Mouse (Mus musculus) activated CD4-positive, CD25-positive, alpha-beta regulatory T cell, adult 4 months (primary cell): ENCODE measurements around the gene Tbcd. TPM values are rescaled to one million over a fixed set of nuclear protein-coding genes. Genes with fewer than 3 reads are reported as not detected.

Experiments used
- ATAC-seq: one replicate; pipeline ENCODE4 v1.8.0; 2017
- polyA plus RNA-seq, 2 experiments: library from polyadenylated mRNA; unstranded; fragments of 100-300 nt; shearing (Covaris generic); gene quantifications; one replicate each; pipeline ENCODE4 v1.2.1; 2017

The Tbcd gene
- polyA plus RNA-seq, 2 experiments from 2014 or later, result 24.3 to 26.2 TPM

DNA sequence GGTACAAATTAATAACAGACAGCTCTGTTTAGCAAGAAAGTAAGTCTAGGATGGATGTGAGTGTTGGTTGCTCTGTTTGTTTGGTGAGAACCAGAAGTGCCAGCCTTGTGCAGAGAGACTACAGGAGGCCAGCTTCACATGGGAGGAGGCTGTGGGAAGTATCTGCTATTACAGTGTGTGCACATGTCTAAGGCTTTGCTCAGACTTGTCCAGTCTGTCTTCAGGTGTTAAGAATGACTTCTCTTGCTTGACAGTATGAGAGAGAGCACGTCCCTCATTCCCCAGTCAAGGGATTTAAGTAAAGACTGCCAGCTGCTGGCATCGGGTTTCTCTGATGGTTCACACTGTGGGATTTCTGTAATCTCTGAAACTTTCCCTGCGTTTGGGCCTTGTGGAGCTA, 149.7 kb downstream of the Tbcd start:
- no peak for ATAC-seq

DNA sequence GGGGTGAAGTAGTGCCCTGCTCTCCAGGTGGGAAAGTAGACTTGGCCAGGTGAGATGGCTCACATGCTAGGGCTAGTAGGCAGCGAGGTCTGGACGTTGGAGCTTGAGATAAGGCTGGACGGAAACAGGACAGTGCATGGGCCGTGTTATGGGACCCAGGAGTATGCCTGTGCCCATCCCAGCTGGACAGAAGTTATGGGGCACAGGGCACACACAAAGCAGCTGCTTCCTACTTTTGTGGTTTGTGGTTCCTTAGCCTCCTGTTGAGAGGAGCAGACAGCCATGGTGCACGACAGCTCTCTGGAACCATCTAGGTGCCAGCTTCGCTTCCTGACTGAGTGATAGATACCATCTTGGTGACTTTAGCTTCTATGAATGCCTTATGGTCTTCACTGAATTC, 153.9 kb downstream of the Tbcd start:
- ATAC-seq, result no peak

DNA sequence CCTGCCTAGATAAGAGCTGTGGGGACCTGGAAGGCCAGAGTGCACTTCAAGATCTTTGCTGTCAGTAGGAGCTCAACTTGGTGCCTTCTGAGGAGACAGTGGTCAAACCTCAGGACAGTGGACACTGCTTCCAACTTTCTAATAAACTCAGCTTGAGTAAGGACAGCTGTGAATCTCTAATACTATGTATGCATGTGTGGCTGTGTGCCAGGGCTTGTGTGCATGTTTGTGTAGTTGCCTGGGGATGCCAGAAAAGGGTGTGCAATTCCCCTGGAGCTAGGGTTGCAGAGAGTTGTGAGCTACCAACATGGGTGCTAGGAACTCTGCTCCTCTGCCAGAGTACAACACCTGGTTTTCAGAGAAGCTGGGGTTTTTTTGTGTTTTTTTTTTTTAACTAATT, 159.2 kb downstream of the Tbcd start:
- no peak for ATAC-seq

DNA sequence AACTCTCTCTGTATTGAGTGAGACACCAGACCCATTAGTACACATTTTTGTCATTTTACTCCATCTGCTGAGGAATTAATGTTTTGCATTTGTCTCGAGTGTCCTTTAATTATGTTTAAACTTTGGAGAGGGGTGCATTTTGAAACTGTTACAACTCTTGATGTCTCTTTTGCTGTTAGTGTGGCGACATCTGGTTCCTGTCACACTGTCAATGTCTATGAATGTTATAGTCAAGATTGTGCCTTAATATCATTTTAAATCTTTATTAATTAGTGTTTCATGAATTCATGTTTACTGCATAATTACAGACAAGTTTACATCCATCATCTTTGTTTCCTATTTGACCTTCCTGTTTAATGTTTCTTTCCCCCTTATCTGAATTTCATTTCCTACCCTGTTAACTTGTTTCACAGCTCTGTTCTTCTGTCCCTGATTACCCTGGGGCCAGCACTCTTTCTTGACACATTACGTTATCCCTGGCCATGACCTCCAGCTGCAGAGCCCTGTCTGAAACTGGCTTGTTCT, 164.3 kb downstream of the Tbcd start:
- no peak for ATAC-seq

DNA sequence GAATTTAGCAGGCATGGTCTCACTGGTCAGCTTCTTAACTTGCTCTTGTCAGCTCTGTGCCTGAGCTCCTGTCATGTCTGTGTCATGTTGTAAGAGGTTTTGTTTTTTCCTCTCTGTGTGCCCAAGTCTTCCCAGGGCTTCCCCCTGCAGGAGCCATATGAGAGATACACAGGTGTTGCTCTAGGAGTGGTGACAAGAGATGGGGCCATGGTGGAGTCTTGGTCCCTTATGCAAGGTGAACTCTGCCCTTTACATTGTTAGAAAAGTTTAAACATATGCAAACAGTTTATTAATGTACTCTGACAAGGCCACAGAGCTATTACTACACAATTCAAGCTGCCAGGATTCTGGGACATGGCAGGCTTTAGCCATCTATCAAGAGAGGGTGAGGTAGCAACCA, 164.8 kb downstream of the Tbcd start:
- ATAC-seq, result no peak

DNA sequence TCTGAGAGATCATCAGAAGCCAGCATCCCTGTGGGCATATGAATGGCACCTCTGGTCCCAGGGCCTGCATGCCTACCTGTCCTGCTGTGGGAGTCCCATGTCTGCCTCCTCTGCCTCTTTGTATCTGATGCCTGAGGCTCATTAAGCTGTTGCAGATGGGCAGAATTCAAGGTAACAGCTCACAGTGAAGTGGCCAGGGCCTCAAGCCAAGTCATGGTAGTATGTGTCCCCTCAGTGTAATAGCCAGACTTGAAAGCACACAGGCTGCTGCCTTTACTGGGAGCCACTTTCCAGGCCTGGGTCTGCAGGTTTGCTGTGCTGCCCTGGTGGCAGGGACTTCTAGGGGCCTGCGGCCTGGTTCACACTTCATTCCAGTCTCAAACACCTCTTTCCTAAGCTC, 165.6 kb downstream of the Tbcd start:
- ATAC-seq, result no peak

DNA sequence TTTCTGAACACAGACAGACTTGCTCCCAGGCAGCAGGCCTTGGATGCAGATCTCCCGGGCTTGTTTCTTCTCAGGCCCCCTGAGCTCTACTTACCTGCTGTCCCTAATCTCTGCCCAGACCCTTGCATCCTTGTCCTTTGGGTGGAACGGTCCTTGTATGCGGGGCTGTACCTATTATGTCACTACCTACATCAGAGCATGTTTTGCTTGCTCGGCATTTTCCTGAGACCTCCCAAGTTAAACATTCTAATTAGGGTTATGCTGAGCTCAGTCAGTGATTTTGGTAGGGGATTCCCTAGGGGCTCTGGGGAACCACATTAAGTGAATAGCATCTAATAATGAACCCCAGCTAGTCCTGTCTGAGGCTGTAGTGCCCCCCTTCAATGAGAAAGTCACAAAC, 173.3 kb downstream of the Tbcd start:
- no peak for ATAC-seq

DNA sequence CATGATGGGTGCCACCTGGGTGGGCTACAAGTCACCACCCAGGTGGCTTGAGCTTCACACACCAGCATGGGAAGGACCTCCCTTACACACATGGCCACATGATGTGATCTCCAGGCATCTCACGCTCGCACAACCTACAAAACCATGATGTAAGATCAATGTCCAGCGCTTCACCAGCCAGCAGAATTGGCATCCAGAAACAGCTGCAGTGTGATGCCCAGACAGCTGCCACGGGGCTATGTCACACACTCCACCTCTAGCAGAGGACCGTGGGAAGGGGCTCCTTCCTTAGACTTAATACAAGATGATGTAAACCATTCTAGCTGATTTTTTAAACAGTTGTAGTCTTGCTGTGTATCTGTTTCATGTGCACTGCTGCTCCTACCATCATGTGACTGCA, 175.8 kb downstream of the Tbcd start:
- ATAC-seq, result no peak

DNA sequence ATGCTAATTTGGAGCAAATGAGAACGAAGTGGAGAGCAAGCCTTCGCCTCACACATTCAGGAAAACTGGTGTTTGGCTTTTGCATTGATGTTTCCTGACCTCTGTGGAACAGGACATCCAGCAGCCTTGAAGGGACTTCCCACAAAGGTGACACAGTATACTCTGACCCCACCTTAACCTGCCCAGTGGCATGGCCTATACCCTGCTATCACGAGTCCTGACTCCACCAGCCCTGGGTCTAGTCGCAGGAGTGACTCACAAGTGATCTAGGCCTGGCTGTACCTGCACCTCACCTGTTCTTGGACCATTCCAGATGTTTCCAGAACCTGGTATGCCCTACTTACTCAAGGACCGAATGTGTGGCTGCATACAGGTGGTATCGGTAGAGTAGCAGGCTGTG, 177.8 kb downstream of the Tbcd start:
- ATAC-seq, result no peak

DNA sequence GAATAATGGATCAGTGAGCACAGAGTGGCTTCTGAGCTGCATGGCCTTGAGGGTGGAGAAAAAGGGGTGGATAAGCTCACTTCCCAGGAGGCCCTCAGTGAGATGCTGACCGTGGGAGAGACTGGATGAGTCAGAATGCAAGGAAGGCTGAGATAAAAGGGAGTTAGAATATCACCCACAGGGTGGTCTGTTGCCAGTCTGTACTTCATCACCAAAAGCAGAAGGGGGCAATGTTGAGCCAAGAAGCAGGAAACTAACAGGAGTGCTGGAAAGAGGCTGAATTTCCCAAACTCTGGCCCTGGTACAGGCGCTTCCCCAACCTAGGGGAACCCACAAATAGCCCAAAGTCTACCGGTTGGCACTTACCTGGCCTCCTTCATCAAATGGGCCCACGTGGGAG, 178.7 kb downstream of the Tbcd start:
- ATAC-seq, result no peak

DNA sequence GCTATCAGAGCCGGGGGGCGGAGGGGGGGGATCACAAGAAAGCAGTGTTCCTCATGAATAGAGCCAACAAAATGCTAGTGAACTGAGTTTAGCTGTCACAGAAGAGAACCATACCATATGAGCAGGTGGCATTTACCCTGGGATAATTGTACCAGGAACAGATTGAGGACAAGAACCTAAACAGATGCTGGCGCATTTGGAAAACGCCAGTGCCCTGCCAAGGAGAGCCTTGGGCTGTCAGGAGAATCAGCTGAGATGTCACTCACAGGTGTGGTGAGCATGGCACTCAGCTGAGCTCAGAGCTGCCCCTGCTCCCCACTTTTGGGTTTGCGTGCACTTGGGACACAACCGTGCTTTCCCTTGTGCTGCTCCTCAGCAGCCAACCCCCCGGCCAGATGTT, 179.7 kb downstream of the Tbcd start:
- no peak for ATAC-seq

DNA sequence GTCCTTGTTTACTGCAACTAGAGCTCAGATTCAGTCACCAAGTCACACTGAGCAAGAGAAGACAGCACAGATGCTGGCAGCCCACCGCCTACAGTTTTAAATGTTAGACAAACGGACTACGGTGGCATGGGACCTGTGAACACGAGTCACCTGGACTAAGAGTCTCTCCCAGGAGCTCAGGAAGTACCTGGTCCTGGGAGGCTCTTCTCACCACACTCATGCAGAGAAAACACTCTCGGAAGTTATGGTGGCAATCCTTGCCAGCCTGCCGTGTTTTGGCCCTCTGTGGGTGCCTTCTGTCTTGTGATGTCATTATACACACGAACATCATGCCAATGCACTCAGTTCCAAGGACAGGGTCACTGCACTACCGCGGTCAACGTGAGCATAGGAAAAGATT, 184.9 kb downstream of the Tbcd start:
- no peak for ATAC-seq

DNA sequence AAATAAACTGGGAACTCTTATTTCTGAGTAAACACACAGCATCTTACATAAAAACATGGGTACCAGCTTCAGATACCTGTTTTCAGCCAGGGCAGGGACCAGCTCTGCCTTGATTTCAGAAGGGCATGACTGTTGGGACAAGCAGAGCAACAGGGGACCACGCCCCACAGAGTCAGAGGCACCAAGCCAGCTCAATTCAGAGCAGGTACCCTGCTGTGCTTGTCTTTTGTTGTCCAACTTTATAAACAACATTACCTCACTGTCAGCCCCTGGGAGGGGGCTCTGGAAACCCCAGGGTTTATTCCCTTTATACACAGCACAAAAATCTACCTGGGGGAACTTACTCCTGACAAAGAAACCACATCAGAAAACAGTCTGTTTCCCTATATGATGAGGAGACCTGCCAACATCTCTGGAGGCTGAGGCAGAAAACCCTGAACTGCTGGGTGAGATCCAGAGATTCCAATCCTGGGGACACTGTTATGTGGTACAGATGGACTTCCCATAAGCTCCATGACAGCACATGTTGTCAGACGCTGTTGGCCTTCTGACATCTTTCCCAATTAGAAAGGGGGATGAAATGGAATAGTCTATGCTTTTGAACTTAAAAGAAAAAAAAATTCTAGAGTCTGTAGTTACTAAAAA, 189.9 kb downstream of the Tbcd start:
- ATAC-seq, result no peak

DNA sequence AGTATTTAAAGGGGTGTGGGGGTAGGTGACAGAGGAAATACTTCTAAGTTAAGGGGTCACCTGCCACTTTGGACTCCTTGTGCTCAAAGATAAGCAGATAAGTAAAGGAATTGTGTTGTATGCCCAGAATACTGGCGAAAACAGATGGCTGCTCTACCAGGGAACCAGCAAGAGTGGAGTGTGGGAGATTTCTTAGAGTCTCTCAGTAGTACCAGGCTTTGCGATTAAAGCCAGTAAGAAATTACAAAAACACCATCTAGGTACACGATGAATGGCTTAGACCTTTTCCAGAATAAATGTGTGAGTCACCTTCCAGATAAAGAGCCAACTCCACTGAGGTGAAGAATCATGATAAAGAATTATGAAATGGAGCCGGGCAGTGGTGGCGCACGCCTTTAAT, 193.6 kb downstream of the Tbcd start:
- no peak for ATAC-seq

DNA sequence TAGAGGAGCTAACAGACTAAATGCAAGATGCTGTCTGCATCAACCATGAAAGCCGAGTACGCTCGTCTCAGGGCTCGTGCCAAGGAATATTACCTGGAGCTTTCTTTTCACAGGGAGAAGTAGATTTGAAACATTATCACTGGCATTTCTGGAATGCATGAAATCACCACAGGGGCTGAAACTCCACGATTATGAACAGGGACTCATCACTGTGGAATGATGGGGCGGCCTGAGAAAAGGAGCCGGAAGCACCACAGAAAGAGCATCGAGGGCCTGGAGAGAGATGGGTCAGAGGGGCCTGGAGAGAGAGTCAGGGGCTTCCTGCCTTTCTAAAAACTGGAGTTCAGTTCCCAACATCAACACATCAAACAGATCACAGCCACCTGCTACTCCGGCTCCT, 195.6 kb downstream of the Tbcd start:
- ATAC-seq, result no peak

DNA sequence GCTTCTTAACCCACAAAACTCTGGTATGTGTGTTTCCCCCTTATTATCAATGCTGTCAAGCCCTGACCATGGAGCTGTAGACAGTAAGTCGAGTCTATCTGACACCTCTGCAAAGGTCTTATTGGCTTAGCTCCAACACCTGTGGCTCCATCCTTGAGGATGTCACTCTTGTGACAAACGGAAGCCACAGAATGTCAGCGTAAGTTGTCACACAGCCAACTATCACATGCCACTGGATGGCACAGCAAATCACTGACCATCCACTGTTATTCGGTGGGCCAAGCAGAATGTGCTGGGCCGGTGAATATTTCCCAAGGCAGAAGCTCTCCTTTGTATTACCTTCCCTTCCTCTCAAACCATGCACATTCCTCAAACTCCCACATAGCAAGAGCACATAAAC, 196.4 kb downstream of the Tbcd start:
- no peak for ATAC-seq

DNA sequence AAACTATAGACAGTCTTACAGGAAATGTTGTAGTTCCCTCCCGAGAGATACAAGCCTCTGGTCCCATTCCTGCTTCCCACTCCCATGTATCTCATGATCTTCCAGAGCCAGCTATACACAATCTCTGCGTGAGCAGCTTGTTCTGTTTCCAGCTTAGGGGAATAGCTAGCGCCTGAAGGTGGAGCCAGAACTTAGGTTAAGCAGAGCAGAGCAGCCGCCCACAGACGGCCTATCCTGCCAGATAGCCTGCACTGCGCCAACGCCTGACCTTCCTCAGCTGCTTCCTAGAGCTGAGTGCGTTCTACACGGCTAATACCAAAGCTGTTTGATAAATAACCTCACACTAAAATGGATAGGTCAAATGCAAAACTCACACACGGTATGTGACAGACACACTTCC, 198.2 kb downstream of the Tbcd start:
- no peak for ATAC-seq

DNA sequence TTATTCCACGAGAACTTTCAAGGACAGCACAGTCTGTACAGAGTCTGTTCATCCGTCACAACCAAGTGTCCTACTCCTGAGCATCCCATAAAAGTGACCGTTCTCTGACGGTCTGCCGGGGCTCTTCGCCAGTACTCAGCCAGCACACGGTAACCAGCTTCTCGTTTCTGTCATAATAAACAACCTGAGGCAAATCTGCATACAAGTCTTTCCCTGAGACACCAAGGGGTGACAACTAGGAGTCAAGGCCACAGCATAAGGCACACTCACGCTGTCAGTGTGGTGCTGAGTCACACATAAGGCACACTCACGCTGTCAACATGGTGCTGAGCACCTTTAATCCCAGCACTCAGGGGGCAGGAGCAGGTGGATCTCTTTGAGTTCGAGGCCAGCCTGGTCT, 198.9 kb downstream of the Tbcd start:
- ATAC-seq, result no peak

DNA sequence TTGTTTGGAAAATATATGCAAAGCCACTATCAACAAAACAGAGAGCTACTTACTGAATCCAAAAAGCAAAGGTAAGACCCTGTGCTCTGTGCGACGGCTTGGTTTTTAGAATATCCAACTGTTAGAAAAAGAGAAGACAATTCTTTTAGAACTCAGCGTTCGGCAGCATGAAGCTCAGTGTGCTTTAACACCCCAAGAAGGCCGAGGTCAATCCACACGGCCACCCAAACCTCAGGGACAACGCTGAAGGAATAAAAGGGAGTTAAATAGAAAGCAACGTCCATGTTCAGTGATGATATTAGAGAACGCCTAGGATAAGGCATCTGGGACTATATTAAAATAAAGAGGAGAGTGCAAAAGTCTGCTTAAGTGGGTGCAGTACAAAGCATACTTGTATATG, 199.8 kb downstream of the Tbcd start:
- no peak for ATAC-seq

DNA sequence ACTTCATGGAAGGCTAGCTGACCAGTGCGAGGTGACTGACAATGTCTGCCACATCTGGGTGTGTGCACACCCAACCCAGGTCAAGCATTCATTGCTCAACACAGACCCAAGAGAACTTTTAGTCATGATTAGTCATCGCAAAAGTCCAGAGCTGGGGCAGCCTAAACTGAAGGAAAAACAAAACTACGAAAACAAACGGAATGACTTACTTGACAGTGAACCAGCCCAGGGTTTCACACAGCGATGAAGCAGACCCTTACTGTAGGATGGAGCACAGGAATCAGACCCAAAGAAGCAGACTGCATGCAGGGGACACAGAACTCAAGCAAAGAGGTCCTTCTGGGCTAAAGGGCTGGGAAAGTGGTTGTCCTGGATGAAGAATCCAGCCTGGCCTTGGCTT, 200.2 kb downstream of the Tbcd start:
- ATAC-seq, result no peak

DNA sequence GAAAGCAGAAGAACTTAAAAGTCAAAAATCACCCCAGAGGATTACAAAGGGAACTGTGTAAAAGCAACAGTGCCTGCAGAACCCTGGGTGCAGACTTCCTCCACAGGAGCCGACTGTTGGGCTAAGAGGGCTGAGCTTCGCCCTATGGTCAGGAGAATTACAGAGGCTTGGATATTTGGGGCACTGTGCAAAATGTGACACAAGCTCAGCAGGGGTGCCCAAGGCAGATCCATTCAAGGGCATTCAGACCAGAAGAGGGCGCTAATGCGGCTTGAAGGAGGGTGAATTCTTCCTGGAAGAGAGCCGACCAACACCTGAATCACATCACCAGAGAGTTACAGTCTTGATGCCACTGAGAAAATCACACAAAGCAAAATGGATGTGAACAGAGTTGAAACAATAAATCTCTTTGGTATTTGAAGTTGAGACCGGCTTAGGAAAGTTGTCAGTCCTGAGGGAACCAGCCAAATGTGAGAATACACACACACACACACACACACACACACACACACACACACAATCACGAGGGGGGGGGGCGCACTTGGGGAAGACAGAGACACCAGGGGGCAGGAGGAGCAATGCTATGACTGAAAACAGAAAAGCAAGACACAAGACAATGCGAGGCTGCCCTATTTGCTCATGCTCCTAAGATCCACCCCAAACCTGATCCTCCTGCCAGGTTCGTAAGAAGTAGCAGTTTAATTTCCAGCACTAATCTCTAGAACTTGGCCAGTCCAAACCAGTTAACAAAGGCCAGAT, 201.0 kb downstream of the Tbcd start:
- ATAC-seq, result no peak

DNA sequence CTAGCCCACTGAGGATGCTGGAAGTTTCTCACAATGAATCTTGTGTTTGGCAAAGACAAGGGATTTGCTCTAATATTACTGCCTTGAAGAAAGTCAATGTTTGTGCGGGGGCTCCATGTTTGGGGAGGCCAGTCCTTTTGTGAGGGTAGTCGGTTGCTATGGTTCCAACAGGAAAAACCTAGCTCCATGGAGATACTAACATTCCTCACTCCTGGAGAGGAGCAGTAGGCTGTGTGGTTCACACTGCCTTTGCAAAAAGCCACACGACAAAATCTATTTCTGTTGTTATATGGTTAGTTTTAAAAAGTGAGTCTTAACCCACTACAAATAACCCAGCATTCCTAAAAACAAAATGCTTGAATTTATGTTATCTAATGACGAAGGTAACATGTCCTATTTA, 201.9 kb downstream of the Tbcd start:
- no peak for ATAC-seq

DNA sequence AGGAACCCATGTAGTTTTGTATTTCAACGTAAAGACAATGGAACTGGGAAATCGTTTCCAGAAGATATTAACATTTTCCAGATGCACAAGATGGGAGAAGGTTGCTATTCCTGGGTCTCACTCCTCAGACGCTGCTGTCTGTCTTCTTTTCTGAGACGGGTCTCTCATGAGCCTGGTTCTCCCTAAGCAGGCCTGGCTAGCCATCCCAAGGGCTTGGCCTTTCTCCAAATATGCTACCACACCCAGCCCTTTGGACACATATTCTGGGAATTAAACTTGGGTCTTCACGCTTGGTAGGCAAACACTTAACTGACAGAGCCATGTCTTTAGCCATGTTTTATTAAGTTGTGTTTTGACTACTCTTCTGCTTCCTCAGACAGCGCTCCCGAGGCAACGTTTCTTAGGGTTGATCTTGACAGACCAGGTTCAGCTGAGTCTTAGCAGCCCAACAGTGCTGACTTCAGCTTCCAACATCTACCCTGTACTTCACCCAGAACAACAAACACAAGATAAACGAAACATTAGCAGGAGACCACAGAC, 202.7 kb downstream of the Tbcd start:
- no peak for ATAC-seq

DNA sequence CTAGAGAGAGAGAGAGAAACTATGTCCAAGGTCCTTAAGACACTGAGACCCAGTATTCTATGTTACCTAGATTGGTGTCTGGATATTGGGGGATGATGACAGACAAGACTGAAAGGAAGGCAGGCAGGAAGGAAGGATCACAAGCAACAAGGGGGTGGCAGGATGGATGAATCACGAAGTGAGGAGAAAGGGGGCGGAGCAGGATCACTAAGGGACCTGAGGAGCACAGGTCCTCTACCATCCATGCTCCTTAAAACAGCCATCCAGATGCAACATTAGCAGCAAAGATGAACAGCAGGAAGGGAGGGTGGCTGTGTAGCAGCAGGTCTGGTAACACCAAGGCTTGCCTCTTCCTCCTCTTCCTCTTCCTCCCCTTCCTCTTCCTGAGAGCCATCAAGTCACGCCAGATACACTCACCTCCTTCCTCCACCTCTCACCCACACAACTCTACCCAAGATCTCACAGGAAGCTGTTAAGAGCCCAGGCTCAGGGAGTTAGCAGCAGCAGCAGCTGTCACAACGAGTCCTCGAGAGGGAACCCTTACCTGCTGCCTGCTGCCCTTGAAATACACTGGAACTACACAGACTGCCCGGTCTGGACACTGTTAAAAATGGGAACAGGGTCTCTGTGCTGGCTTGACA, 203.5 kb downstream of the Tbcd start:
- peak; percentile 69 for ATAC-seq
